Mouse (Mus musculus): Measurements from ENCODE around the gene Nudt8.

- no peak for TF ChIP-seq CTCF (IDR thresholded peaks at IDR 0.05; ENCODE audit: low read depth)
- no peak for TF ChIP-seq EP300 (IDR thresholded peaks at IDR 0.05; ENCODE audit: low read depth)
Observed at GRCm38 (mm10) chr19:3985261-3985681, 15.1 kb upstream of the Nudt8 start.

Data from liver, postnatal 0 days (tissue).